Mouse (Mus musculus): ENCODE data around the gene Coq10a.

GRCm38 (mm10) chr10:128412055-128412381 lies 43.2 kb upstream of the Coq10a start:
- no peak for TF ChIP-seq CTCF (IDR thresholded peaks at IDR 0.05; ENCODE audit: control insufficient read depth, insufficient read depth, low read length)
- TF ChIP-seq POLR2A (IDR thresholded peaks at IDR 0.05; ENCODE audit: borderline replicate concordance, control insufficient read depth, low read depth, low read length), result no peak
